Mouse (Mus musculus): Measurements from ENCODE around the gene Gcnt3.
A peak's percentile ranks its signal among the peaks of the same experiment; 100 is the strongest.
"Not testable (repeated sequence)": the region's sequence is repeated elsewhere in the genome, so short reads cannot be mapped to it uniquely, and the experiment has no call there.

The Gcnt3 gene

GRCm38 (mm10) chr9:70042935-70043334 is 5.0 kb upstream of the Gcnt3 start:
- DNase-seq (ENCODE audit: low spot score) = no peak

GRCm38 (mm10) chr9:70042137-70042536 is 4.2 kb upstream of the Gcnt3 start:
- DNase-seq (ENCODE audit: low spot score) = no peak

GRCm38 (mm10) chr9:70040570-70040969 is 2.7 kb upstream of the Gcnt3 start:
- DNase-seq (ENCODE audit: low spot score) = no peak

GRCm38 (mm10) chr9:70039597-70040385 is 1.9 kb upstream of the Gcnt3 start:
- DNase-seq (ENCODE audit: low spot score) = peak; percentile 31

- DNase-seq (ENCODE audit: low spot score) = no peak
Measured at GRCm38 (mm10) chr9:70036646-70037045, 1.2 kb downstream of the Gcnt3 start.

GRCm38 (mm10) chr9:70034702-70035101 is 3.2 kb downstream of the Gcnt3 start:
- DNase-seq (ENCODE audit: low spot score) = no peak

- DNase-seq (ENCODE audit: low spot score) = no peak
Measured at GRCm38 (mm10) chr9:70033056-70033455, 4.8 kb downstream of the Gcnt3 start.

GRCm38 (mm10) chr9:70032167-70032566 is 5.7 kb downstream of the Gcnt3 start:
- no peak for DNase-seq (ENCODE audit: low spot score)

- no peak for DNase-seq (ENCODE audit: low spot score)
Measured at GRCm38 (mm10) chr9:70025365-70026012, 12.4 kb downstream of the Gcnt3 start.

- no peak for DNase-seq (ENCODE audit: low spot score)
Measured at GRCm38 (mm10) chr9:70024648-70025047, 13.2 kb downstream of the Gcnt3 start.

GRCm38 (mm10) chr9:70023615-70024014 is 14.3 kb downstream of the Gcnt3 start:
- not testable (repeated sequence) for DNase-seq (ENCODE audit: low spot score)

GRCm38 (mm10) chr9:70022083-70022482 is 15.8 kb downstream of the Gcnt3 start:
- no peak for DNase-seq (ENCODE audit: low spot score)

- DNase-seq (ENCODE audit: low spot score) = no peak
Measured at GRCm38 (mm10) chr9:70021610-70022009, 16.3 kb downstream of the Gcnt3 start.

GRCm38 (mm10) chr9:70018879-70019278 is 19.0 kb downstream of the Gcnt3 start:
- DNase-seq (ENCODE audit: low spot score) = no peak

- no peak for DNase-seq (ENCODE audit: low spot score)
Measured at GRCm38 (mm10) chr9:70015632-70016031, 22.3 kb downstream of the Gcnt3 start.

- peak; percentile 90 for DNase-seq (ENCODE audit: low spot score)
Measured at GRCm38 (mm10) chr9:70012408-70012901, 25.4 kb downstream of the Gcnt3 start, which contains the start of gene Gtf2a2. Gene Gtf2a2 (plus strand): TSS chr9:70012550.

- DNase-seq (ENCODE audit: low spot score) = no peak
Measured at GRCm38 (mm10) chr9:70011537-70012407, 26.1 kb downstream of the Gcnt3 start.

- no peak for DNase-seq (ENCODE audit: low spot score)
Measured at GRCm38 (mm10) chr9:70010781-70011473, 27.0 kb downstream of the Gcnt3 start.

- DNase-seq (ENCODE audit: low spot score) = no peak
Measured at GRCm38 (mm10) chr9:70009754-70010304, 28.1 kb downstream of the Gcnt3 start.

- no peak for DNase-seq (ENCODE audit: low spot score)
Measured at GRCm38 (mm10) chr9:70007506-70008248, 30.2 kb downstream of the Gcnt3 start.

GRCm38 (mm10) chr9:70006984-70007383 is 30.9 kb downstream of the Gcnt3 start:
- DNase-seq (ENCODE audit: low spot score) = no peak
